Mouse (Mus musculus) kidney, postnatal 36 days (tissue): ENCODE data around the gene Sgsm2.
A peak's percentile ranks its signal among the peaks of the same experiment; 100 is the strongest.

Experiments used
- DNase-seq, 2 experiments: peaks; one replicate each; pipeline ENCODE4 v3.0.0; 2021 to 2022; ENCODE audit warnings: mixed read lengths in 2 of 2

The Sgsm2 gene

GRCm38 (mm10) chr11:74840739-74841138 lies 56.1 kb downstream of the Sgsm2 start:
- no peak for DNase-seq

- DNase-seq, result no peak
These were observed 56.8 kb downstream of the Sgsm2 start for GRCm38 (mm10) chr11:74839860-74840715.

GRCm38 (mm10) chr11:74838971-74839370 lies 57.9 kb downstream of the Sgsm2 start:
- DNase-seq, result peak; percentile 92 to 96

- DNase-seq, result peak; percentile 97
These were observed 58.4 kb downstream of the Sgsm2 start for GRCm38 (mm10) chr11:74838441-74838840.

GRCm38 (mm10) chr11:74837694-74838431 lies 59.0 kb downstream of the Sgsm2 start:
- DNase-seq, result peak; percentile 98

- no peak for DNase-seq
These were observed 59.7 kb downstream of the Sgsm2 start for GRCm38 (mm10) chr11:74837056-74837693.

GRCm38 (mm10) chr11:74836225-74837055 lies 60.4 kb downstream of the Sgsm2 start:
- DNase-seq, result no peak

- no peak for DNase-seq
These were observed 61.2 kb downstream of the Sgsm2 start for GRCm38 (mm10) chr11:74835593-74836224.

- peak in 1 of 2 experiments; percentile 32 for DNase-seq
These were observed 62.1 kb downstream of the Sgsm2 start for GRCm38 (mm10) chr11:74834650-74835277.

- DNase-seq, result no peak
These were observed 62.6 kb downstream of the Sgsm2 start for GRCm38 (mm10) chr11:74834359-74834638.

- peak; percentile 47 for DNase-seq
These were observed 63.1 kb downstream of the Sgsm2 start for GRCm38 (mm10) chr11:74833536-74834358.

- peak; percentile 70 to 80 for DNase-seq
These were observed 64.2 kb downstream of the Sgsm2 start for GRCm38 (mm10) chr11:74832503-74833143.

GRCm38 (mm10) chr11:74831606-74832451 lies 65.0 kb downstream of the Sgsm2 start:
- DNase-seq, result peak; percentile 100

- DNase-seq, result peak; percentile 71 to 79
These were observed 65.7 kb downstream of the Sgsm2 start for GRCm38 (mm10) chr11:74831191-74831605.

- DNase-seq, result peak; percentile 99 to 100
These were observed 66.4 kb downstream of the Sgsm2 start, which contains the start of gene Mnt for GRCm38 (mm10) chr11:74830256-74831161. TSS of gene Mnt (plus strand) at chr11:74830920.

- DNase-seq, result peak; percentile 87 to 93
These were observed 67.0 kb downstream of the Sgsm2 start for GRCm38 (mm10) chr11:74829812-74830211.

- no peak for DNase-seq
These were observed 67.8 kb downstream of the Sgsm2 start for GRCm38 (mm10) chr11:74828965-74829550.
